Mouse (Mus musculus) embryonic facial prominence, embryonic 14.5 days (tissue): ENCODE data around the gene Mrtfb. TPM values are rescaled to one million over a fixed set of nuclear protein-coding genes. Genes with fewer than 3 reads are reported as not detected.

Experiments used
- ATAC-seq: fragments of 200-750 bp; cut with Nextera tagmentation; 2 replicates; pipeline ENCODE4 v1.8.0; 2017; ENCODE audit warnings: low read depth, moderate number of reproducible peaks, moderate TSS enrichment
- DNase-seq: peaks from one replicate; pipeline ENCODE4 v3.0.0-alpha.2; 2015; ENCODE audit warnings: low spot score
- H3K27ac ChIP-seq: fragments of 300-500 bp; sonication (generic); replicated peaks from 2 replicates; pipeline ENCODE4 v1.5.1; 2014; ENCODE audit warnings: low read depth, mild to moderate bottlenecking, low read length, moderate library complexity
- H3K27me3 ChIP-seq: fragments of 300-500 bp; sonication (generic); replicated peaks from 2 replicates; pipeline ENCODE4 v1.6.1; 2014; ENCODE audit warnings: low read length; ENCODE audit not compliant: control insufficient read depth, insufficient read depth
- H3K36me3 ChIP-seq: fragments of 300-500 bp; sonication (generic); 2 replicates; pipeline ENCODE4 v1.6.1; 2014; ENCODE audit warnings: low read length, mixed read lengths; ENCODE audit not compliant: control insufficient read depth, insufficient read depth
- H3K4me1 ChIP-seq: fragments of 300-500 bp; sonication (generic); 2 replicates; pipeline ENCODE4 v1.6.1; 2014; ENCODE audit warnings: antibody characterized with exemption, low read length; ENCODE audit not compliant: control insufficient read depth, insufficient read depth
- H3K4me2 ChIP-seq: fragments of 300-500 bp; sonication (generic); 2 replicates; pipeline ENCODE4 v1.6.1; 2014; ENCODE audit warnings: low read depth, mild to moderate bottlenecking, low read length, moderate library complexity, mixed read lengths
- H3K4me3 ChIP-seq: fragments of 300-500 bp; sonication (generic); 2 replicates; pipeline ENCODE4 v1.5.1; 2014; ENCODE audit warnings: low read depth, mild to moderate bottlenecking, low read length
- H3K9ac ChIP-seq: fragments of 300-500 bp; sonication (generic); 2 replicates; pipeline ENCODE4 v1.6.1; 2014; ENCODE audit warnings: low read depth, mild to moderate bottlenecking, low read length, moderate library complexity, mixed read lengths
- H3K9me3 ChIP-seq: fragments of 300-500 bp; sonication (generic); 2 replicates; pipeline ENCODE4 v1.6.1; 2016; ENCODE audit warnings: low read length; ENCODE audit not compliant: control insufficient read depth
- WGBS: fragments of 180-500 bp; shearing (Covaris S2); extraction: QIAGEN DNeasy Blood & Tissue Kit; methylation state at CpG from one replicate; pipeline ENCODE4 v1.1.7; 2014; 5-methylcytosine and 5-hydroxymethylcytosine counted together
- polyA plus RNA-seq: library from polyadenylated mRNA; unstranded; fragments of >200 nt; fragmentation: Nextera tagmentation; extraction: Ambion mirVana; gene quantifications from 2 replicates; pipeline ENCODE4 v1.2.1, GENCODE M21; 2014

Mrtfb gene
- polyA plus RNA-seq, 1 experiment from 2014 or later = 22.5 TPM

DNA sequence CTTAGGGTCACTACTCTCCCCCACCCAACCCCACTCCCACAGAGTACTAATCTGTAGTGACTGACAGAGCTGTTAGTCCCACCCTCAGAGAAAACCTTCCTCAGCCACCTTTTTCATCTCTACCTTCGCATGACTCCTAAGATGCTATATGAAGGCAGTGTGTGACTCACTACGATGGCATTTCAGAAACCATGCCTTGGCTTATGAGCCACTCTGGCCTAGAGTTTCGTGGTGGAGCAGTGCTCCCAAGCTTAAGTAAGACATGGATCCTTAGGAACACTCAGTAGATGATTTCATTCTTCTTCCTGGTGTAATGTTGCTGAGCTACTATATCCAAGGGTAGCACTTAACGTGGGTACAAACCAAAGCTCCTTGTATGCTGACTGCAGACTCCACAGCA lies 94.4 kb downstream of the Mrtfb start:
- 84% methylated on average over 4 of the region's 4 CpGs for WGBS
- Histone ChIP-seq H3K27ac (no peak overlapping the region), H3K9me3 (no peaks in the 10 kb centered on the region), H3K4me3 (no peak overlapping the region), H3K4me2 (no peak overlapping the region), H3K4me1 (peaks cover 7% of the 10 kb centered on the region; the same call in 1 of the 2 replicates), H3K27me3 (no peaks in the 10 kb centered on the region), H3K36me3 (no peaks in the 10 kb centered on the region), H3K9ac (no peak overlapping the region)
- no peak for ATAC-seq
- no peak for DNase-seq

DNA sequence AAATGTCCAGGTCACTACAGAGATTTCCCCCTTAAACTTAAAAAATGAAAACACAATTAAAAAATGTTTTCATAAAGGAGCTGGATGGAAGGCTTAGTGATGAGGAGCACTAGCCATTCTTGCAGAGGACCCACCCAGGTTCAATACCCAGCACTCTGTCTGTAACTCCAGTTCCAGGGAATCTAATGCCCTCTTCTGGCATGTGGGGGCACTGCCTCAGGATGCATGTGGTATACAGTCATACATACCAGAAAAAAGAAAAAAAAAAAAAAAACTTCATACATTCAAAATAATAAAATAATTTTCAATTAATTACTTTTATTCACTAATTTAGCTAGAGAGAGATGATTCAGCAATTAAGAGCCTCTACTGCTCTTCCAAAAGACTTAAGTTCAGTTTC lies 95.0 kb downstream of the Mrtfb start:
- Histone ChIP-seq H3K4me1 (peaks cover 7% of the 10 kb centered on the region; the same call in 1 of the 2 replicates), H3K36me3 (no peaks in the 10 kb centered on the region), H3K27me3 (no peaks in the 10 kb centered on the region), H3K9ac (no peak overlapping the region), H3K4me2 (no peak overlapping the region), H3K4me3 (no peak overlapping the region), H3K27ac (no peak overlapping the region), H3K9me3 (no peaks in the 10 kb centered on the region)
- no peak for DNase-seq
- no peak for ATAC-seq

DNA sequence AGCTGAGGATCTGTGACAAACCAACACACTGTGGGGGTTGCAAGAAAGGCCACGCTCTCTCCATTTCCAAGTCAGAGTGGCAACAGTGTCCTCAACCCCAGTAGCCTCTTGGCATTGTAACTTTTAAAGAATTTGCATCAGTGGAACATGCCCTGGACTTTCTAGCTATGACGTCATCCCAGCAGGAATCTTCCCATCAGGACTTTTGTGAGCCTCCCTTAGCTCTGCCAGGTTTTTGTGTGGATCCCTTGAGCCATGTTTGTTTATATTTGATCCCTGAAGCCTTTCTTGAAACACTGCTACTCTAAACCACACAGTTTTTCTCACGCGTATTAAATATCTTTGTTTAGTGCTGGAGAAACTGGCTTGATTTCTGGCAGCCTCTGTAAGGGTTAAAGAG lies 97.6 kb downstream of the Mrtfb start:
- peak; percentile 35; the same call in 1 of the 2 replicates for ATAC-seq
- no peak overlapping the region for H3K27ac ChIP-seq
- peak; percentile 73 for DNase-seq

DNA sequence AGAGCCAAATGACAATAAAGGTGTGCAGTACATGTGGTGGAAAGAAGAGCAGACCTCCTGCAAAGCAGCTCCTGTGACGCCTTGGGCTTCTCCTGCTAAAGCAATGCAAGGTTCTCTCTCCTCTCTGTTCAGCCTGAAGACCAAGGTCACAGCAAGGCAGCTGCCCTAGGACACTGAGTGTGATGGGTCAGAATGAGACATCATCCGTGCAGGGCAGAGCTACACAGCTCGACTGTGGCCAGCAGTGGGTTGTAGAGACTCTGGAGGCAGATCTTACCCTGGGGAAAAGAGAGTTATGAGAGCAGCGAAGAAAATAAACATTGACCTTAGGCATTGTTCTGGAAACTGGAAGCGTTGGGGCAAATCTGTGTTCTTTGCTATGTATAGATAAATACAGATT lies 98.2 kb downstream of the Mrtfb start:
- H3K9me3 ChIP-seq = no peaks in the 10 kb centered on the region
- no peaks in the 10 kb centered on the region for H3K36me3 ChIP-seq
- ATAC-seq = no peak
- no peak for DNase-seq
- 64% methylated on average over 5 of the region's 5 CpGs for WGBS
- H3K27me3 ChIP-seq = no peaks in the 10 kb centered on the region
- no peak overlapping the region for H3K27ac ChIP-seq
- H3K4me1 ChIP-seq = peaks cover 22% of the 10 kb centered on the region
- no peak overlapping the region for H3K4me3 ChIP-seq
- H3K4me2 ChIP-seq = no peak overlapping the region
- no peak overlapping the region for H3K9ac ChIP-seq

More for the DNA sequence above, 97.6 kb downstream of the Mrtfb start:
- Histone ChIP-seq H3K4me2 (no peak overlapping the region), H3K27me3 (no peaks in the 10 kb centered on the region), H3K36me3 (no peaks in the 10 kb centered on the region), H3K4me3 (no peak overlapping the region), H3K9me3 (no peaks in the 10 kb centered on the region), H3K9ac (no peak overlapping the region), H3K4me1 (peaks cover 17% of the 10 kb centered on the region)
- 40% methylated on average over 4 of the region's 4 CpGs for WGBS

DNA sequence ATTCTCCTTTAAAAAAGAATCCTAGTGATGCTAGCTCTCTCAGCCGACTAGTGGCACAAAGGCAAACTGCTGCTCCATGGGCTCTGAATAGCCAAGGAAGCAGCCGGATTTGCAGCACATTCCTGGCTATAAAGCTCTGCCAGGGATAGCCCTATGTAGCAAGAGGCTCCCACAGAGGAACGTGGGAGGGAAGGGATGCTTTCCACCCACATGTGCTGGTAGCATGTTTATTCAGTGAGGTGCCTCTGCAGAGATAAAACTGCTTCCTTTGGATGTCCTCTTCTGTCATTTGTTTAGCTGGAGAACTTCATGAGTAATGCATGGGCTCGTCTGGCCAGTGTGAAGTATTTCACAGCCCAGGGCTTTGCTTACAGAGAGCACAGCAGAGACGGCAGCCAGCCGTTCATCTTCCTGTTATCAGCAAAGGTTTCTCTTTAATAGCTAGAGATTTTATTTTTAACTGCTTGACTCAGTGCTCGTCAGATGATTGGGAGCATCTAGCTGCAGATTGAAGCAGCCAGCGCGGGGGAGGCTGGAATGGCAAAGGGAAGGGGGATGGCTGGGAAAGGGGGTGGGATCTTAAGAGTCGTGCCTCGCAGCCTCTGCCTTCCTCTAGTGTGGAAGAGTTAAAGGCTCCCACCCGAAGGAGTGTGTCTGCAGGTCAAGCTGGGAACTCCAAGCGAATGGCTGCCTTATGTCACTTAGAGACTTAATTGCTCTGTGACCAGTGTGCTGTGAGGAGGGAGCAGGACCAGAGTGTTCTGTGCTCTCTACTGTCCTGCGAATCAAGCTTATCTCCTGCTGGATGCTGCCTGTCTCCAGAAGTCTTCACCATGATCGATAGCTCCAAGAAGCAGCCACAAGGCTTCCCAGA lies 101.8 kb downstream of the Mrtfb start:
- DNase-seq (peak; percentile 77), ATAC-seq (peak; percentile 67; the same call in 1 of the 2 replicates)
- Histone ChIP-seq H3K36me3 (no peaks in the 10 kb centered on the region), H3K27me3 (no peaks in the 10 kb centered on the region), H3K27ac (0 out of 2 replicates have a peak overlapping the region, but pooled peaks have one; percentile 1), H3K4me1 (peaks cover 25% of the 10 kb centered on the region), H3K4me3 (peak overlapping the region; percentile 4; the same call in 1 of the 2 replicates), H3K9ac (no peak overlapping the region), H3K9me3 (no peaks in the 10 kb centered on the region), H3K4me2 (peak overlapping the region; percentile 42)
- 18% methylated on average over 15 of the region's 15 CpGs for WGBS

DNA sequence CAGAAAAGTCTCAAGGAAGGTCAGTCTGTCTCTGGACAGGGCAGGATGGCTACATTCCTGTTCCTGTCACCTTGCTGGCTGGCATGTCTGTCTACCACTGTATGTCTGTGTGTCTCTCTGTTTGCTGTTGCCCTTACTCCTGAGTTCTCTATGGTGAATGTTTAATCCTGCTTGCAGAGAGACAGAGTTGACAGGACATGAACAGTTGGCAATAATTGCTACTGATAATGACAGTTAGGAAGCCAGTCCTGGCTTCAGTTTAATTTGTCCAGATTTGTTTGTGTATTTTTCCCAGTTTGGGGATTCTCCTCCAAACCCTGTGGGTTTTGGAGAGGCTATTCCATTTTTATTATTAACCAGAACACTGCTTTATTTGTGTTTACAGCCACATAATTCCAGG lies 102.5 kb downstream of the Mrtfb start:
- H3K9ac ChIP-seq = no peak overlapping the region
- no peaks in the 10 kb centered on the region for H3K36me3 ChIP-seq
- ATAC-seq = no peak
- peak overlapping the region; percentile 42; the same call in 1 of the 2 replicates for H3K4me2 ChIP-seq
- H3K27ac ChIP-seq = no peak overlapping the region
- H3K4me1 ChIP-seq = peaks cover 24% of the 10 kb centered on the region
- no peaks in the 10 kb centered on the region for H3K9me3 ChIP-seq
- no peaks in the 10 kb centered on the region for H3K27me3 ChIP-seq
- H3K4me3 ChIP-seq = no peak overlapping the region
- no peak for DNase-seq

DNA sequence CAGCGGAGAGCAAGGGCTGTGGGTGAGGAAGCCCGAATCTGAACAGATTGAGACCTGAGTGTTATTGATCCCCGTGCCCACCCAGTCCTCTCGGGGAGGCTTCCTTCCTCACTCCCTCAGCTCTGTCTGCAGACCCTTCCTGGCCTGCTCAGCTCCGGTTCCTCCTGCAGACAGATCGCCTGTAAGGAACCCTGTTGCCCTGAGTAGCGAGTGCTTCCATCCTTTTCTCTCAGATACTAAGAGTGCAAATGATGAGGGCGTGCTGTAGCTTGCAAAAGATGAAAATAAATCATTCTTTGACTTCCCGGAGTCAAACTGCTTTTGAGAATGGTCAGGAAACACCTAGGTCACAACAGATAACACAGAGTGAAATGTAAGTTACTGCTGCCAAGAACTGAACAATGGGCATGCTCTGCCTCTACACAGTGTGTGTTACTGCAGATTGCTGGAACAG lies 103.2 kb downstream of the Mrtfb start:
- H3K4me3 ChIP-seq = no peak overlapping the region
- H3K9me3 ChIP-seq = no peaks in the 10 kb centered on the region
- peak overlapping the region; percentile 34; the same call in 1 of the 2 replicates for H3K9ac ChIP-seq
- H3K27ac ChIP-seq = no peak overlapping the region; the same call in 1 of the 2 replicates
- no peaks in the 10 kb centered on the region for H3K36me3 ChIP-seq
- 39% methylated on average over 9 of the region's 9 CpGs for WGBS
- DNase-seq (no peak), ATAC-seq (no peak)
- peak overlapping the region; percentile 32 for H3K4me2 ChIP-seq
- H3K4me1 ChIP-seq = peaks cover 20% of the 10 kb centered on the region
- no peaks in the 10 kb centered on the region for H3K27me3 ChIP-seq

DNA sequence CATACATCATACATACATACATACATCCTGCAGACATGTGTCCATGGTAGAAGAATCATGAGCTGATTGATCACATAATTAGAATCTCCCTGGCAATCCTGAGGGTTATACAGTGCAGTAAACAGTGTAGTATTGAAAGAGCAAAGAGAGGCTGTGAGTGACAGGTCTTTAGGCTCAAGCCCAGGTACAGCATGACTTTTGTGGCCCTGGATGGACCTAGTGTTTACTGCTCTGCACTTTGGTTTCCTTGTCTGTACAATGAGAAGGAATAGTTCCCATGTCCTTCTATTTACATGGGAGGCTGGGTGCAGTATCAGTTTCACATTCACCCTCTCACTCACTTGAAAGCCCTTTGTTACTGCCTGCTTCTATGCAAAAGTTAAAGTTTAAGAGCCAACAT lies 103.9 kb downstream of the Mrtfb start:
- H3K4me2 ChIP-seq = no peak overlapping the region
- ATAC-seq = no peak
- no peak for DNase-seq
- H3K4me1 ChIP-seq = peaks cover 20% of the 10 kb centered on the region
- no peak overlapping the region for H3K9ac ChIP-seq
- H3K27me3 ChIP-seq = no peaks in the 10 kb centered on the region
- H3K36me3 ChIP-seq = no peaks in the 10 kb centered on the region
- H3K4me3 ChIP-seq = no peak overlapping the region
- no peaks in the 10 kb centered on the region for H3K9me3 ChIP-seq
- no peak overlapping the region for H3K27ac ChIP-seq

DNA sequence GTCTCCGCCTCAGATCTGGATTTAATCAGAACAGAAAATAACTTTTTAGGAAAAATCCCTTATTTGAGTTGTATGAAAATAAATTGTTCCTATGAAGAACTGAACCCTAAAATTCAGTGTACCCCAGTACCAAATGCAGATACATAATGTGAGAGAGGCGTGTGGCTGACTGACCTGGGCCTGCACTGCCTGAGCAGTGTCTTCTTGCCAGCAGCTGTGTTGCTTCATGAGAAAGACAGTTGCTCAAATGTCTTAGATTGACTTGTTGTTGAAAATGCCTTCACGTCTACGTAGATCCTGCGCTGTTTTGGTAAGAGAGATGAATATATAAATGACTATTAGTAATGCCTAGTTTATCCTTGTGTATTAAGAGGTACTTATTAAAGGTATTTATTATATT lies 104.6 kb downstream of the Mrtfb start:
- WGBS = 74% methylated on average over 5 of the region's 5 CpGs
- Histone ChIP-seq H3K4me1 (peaks cover 20% of the 10 kb centered on the region), H3K4me3 (no peak overlapping the region), H3K9ac (no peak overlapping the region), H3K27ac (no peak overlapping the region), H3K4me2 (no peak overlapping the region), H3K27me3 (no peaks in the 10 kb centered on the region), H3K36me3 (no peaks in the 10 kb centered on the region), H3K9me3 (no peaks in the 10 kb centered on the region)
- ATAC-seq (no peak), DNase-seq (no peak)
